Mouse (Mus musculus) G1E (cell line): ENCODE data around the gene Hspa1l. TPM values are rescaled to one million over a fixed set of nuclear protein-coding genes. Genes with fewer than 3 reads are reported as not detected.
A peak's percentile ranks its signal among the peaks of the same experiment; 100 is the strongest.

Experiments used
- ATAC-seq: 2 replicates; pipeline ENCODE4 v1.8.0; 2016; ENCODE audit warnings: mild to moderate bottlenecking; ENCODE audit not compliant: insufficient number of reproducible peaks, poor library complexity, low FRiP score, severe bottlenecking; ENCODE audit errors: extremely low read depth
- DNase-seq: peaks from one replicate; pipeline ENCODE4 v3.0.0; 2012; ENCODE audit warnings: low spot score
- H3K27me3 ChIP-seq: 2 replicates; pipeline ENCODE4 v1.6.1; 2012; ENCODE audit warnings: mild to moderate bottlenecking, low read length, inconsistent platforms; ENCODE audit not compliant: insufficient read depth
- H3K36me3 ChIP-seq: replicated peaks from 2 replicates; pipeline ENCODE3; 2012; ENCODE audit warnings: mild to moderate bottlenecking, inconsistent platforms
- H3K4me1 ChIP-seq: 2 replicates; pipeline ENCODE4 v1.6.1; 2012; ENCODE audit warnings: low read depth, low read length, inconsistent platforms, mixed read lengths; ENCODE audit not compliant: insufficient read depth
- H3K4me3 ChIP-seq: 2 replicates; pipeline ENCODE4 v1.5.1; 2012; ENCODE audit warnings: low read depth, mild to moderate bottlenecking, inconsistent platforms, low read length, moderate library complexity, mixed read lengths
- H3K9me3 ChIP-seq: replicated peaks from 2 replicates; pipeline ENCODE4 v1.6.1; 2012; ENCODE audit warnings: inconsistent platforms
- CTCF ChIP-seq: IDR thresholded peaks from 2 replicates; pipeline ENCODE4 v1.5.1; 2012; ENCODE audit warnings: low read depth, low read length, inconsistent platforms, mixed read lengths
- GATA1 ChIP-seq: IDR thresholded peaks from 2 replicates; pipeline ENCODE4 v1.6.1; 2012; ENCODE audit warnings: borderline replicate concordance, low read length, inconsistent platforms, mixed read lengths
- GATA2 ChIP-seq: IDR thresholded peaks from 2 replicates; pipeline ENCODE4 v1.6.1; 2012; ENCODE audit warnings: low read depth, low read length, inconsistent platforms, borderline replicate concordance
- POLR2AphosphoS5 ChIP-seq: IDR thresholded peaks from 2 replicates; pipeline ENCODE4 v1.6.1; 2012; ENCODE audit warnings: low read depth, low read length, inconsistent platforms; ENCODE audit not compliant: insufficient replicate concordance
- TAL1 ChIP-seq: conservative IDR thresholded peaks from 2 replicates; pipeline ENCODE4 v1.6.1; 2012; ENCODE audit warnings: low read depth, low read length, inconsistent platforms, mixed read lengths
- polyA plus RNA-seq: library from polyadenylated mRNA; stranded (reverse); fragments of >175 nt; gene quantifications from 2 replicates; pipeline ENCODE4 v1.2.3, GENCODE M21; 2012
- total RNA-seq, 2 experiments: library from RNA; stranded (forward) in 1 of 2; stranded (reverse) in 1 of 2; fragments of 200-1000 nt in 1 of 2; fragments of >200 nt in 1 of 2; fragmentation: Nextera tagmentation in 1 of 2; gene quantifications; 2 replicates each; pipeline ENCODE4 v1.2.3; 2014 to 2017

Hspa1l gene
- total and polyA plus RNA-seq, 3 experiments, result 0.05 TPM; not detected in 2

GRCm38 (mm10) chr17:34931735-34932098 lies 40.8 kb upstream of the Hspa1l start:
- Histone ChIP-seq H3K27me3 (peaks cover 10% of the 10 kb centered on the region; the same call in 1 of the 2 replicates), H3K36me3 (peaks cover 38% of the 10 kb centered on the region), H3K9me3 (no peaks in the 10 kb centered on the region), H3K4me3 (peak overlapping the region; percentile 94), H3K4me1 (peaks cover 26% of the 10 kb centered on the region)
- DNase-seq, result no peak
- no peak for TF ChIP-seq POLR2AphosphoS5
- TF ChIP-seq TAL1, result no peak
- TF ChIP-seq CTCF, result no peak
- no peak for TF ChIP-seq GATA2
- no peak for TF ChIP-seq GATA1
- ATAC-seq, result no peak

- H3K9me3 ChIP-seq, result no peaks in the 10 kb centered on the region
- H3K36me3 ChIP-seq, result peaks cover 38% of the 10 kb centered on the region
- DNase-seq (no peak), ATAC-seq (no peak)
- no peak for TF ChIP-seq TAL1
- no peak for TF ChIP-seq POLR2AphosphoS5
- TF ChIP-seq CTCF, result no peak
- no peak for TF ChIP-seq GATA1
- no peak for TF ChIP-seq GATA2
- peaks cover 24% of the 10 kb centered on the region for H3K4me1 ChIP-seq
- H3K27me3 ChIP-seq, result peaks cover 10% of the 10 kb centered on the region; the same call in 1 of the 2 replicates
- H3K4me3 ChIP-seq, result no peak overlapping the region; the same call in 1 of the 2 replicates
Measured at GRCm38 (mm10) chr17:34932287-34932686, 40.2 kb upstream of the Hspa1l start.

- no peak for ATAC-seq
Measured at GRCm38 (mm10) chr17:34934031-34934430, 38.5 kb upstream of the Hspa1l start.

GRCm38 (mm10) chr17:34934830-34935229 lies 37.7 kb upstream of the Hspa1l start:
- Histone ChIP-seq H3K27me3 (0 out of 2 replicates have a peak, but pooled peaks cover 2% of the 10 kb centered on the region), H3K4me3 (no peak overlapping the region), H3K9me3 (no peaks in the 10 kb centered on the region), H3K4me1 (peaks cover 28% of the 10 kb centered on the region), H3K36me3 (peaks cover 40% of the 10 kb centered on the region)
- ATAC-seq (no peak), DNase-seq (no peak)
- TF ChIP-seq CTCF, result no peak
- TF ChIP-seq GATA2, result no peak

More at GRCm38 (mm10) chr17:34934031-34934430, 38.5 kb upstream of the Hspa1l start:
- no peak for DNase-seq
- Histone ChIP-seq H3K9me3 (no peaks in the 10 kb centered on the region), H3K27me3 (no peaks in the 10 kb centered on the region), H3K36me3 (peaks cover 40% of the 10 kb centered on the region), H3K4me3 (peak overlapping the region; percentile 9; the same call in 1 of the 2 replicates), H3K4me1 (peaks cover 24% of the 10 kb centered on the region)
- no peak for TF ChIP-seq GATA1
- no peak for TF ChIP-seq TAL1
- TF ChIP-seq CTCF, result no peak
- no peak for TF ChIP-seq GATA2
- TF ChIP-seq POLR2AphosphoS5, result no peak

- TF ChIP-seq POLR2AphosphoS5 (no peak), GATA2 (no peak), CTCF (no peak), TAL1 (no peak), GATA1 (no peak)
- H3K4me1 ChIP-seq, result peaks cover 20% of the 10 kb centered on the region
- ATAC-seq (no peak), DNase-seq (no peak)
- no peak overlapping the region for H3K4me3 ChIP-seq
- peaks cover 33% of the 10 kb centered on the region for H3K36me3 ChIP-seq
- H3K27me3 ChIP-seq, result 0 out of 2 replicates have a peak, but pooled peaks cover 2% of the 10 kb centered on the region
- no peaks in the 10 kb centered on the region for H3K9me3 ChIP-seq
Measured at GRCm38 (mm10) chr17:34937960-34938505, 34.5 kb upstream of the Hspa1l start.

- H3K4me3 ChIP-seq, result peak overlapping the region; percentile 51; the same call in 1 of the 2 replicates
- ATAC-seq (no peak), DNase-seq (peak; percentile 27)
- H3K9me3 ChIP-seq, result no peaks in the 10 kb centered on the region
- H3K4me1 ChIP-seq, result peaks cover 11% of the 10 kb centered on the region
- TF ChIP-seq POLR2AphosphoS5 (no peak), GATA2 (no peak), TAL1 (no peak), GATA1 (no peak), CTCF (no peak)
- peaks cover 4% of the 10 kb centered on the region for H3K36me3 ChIP-seq
- H3K27me3 ChIP-seq, result peaks cover 2% of the 10 kb centered on the region; the same call in 1 of the 2 replicates
Measured at GRCm38 (mm10) chr17:34941344-34942041, 31.0 kb upstream of the Hspa1l start.
